Mouse (Mus musculus) CH12.LX (cell line): ENCODE measurements around the gene Podn.

Source experiments
- CTCF ChIP-seq, 2 experiments: IDR thresholded peaks in 1 of 2; conservative IDR thresholded peaks in 1 of 2; 2 replicates each; pipeline ENCODE4 v1.5.1; 2011 to 2012; ENCODE audit warnings: low read depth in 2 of 2, low read length in 2 of 2, improper control_type of control experiment in 1 of 2, inconsistent platforms in 1 of 2, mild to moderate bottlenecking in 1 of 2, moderate library complexity in 1 of 2
- ETS1 ChIP-seq: conservative IDR thresholded peaks from 2 replicates; pipeline ENCODE4 v1.6.1; 2012; ENCODE audit warnings: low read depth, mild to moderate bottlenecking, inconsistent platforms, low read length, improper control_type of control experiment, moderate library complexity
- GABPA ChIP-seq: IDR thresholded peaks from 2 replicates; pipeline ENCODE4 v1.6.1; 2012; ENCODE audit warnings: low read depth, low read length, improper control_type of control experiment, inconsistent platforms; ENCODE audit not compliant: insufficient replicate concordance
- MAX ChIP-seq: IDR thresholded peaks from 2 replicates; pipeline ENCODE4 v1.6.1; 2011; ENCODE audit warnings: low read length, improper control_type of control experiment
- MAZ ChIP-seq: IDR thresholded peaks from 2 replicates; pipeline ENCODE4 v1.6.1; 2012; ENCODE audit warnings: low read depth, mild to moderate bottlenecking, inconsistent platforms, low read length, improper control_type of control experiment, moderate library complexity
- MYC ChIP-seq: IDR thresholded peaks from 2 replicates; pipeline ENCODE4 v1.6.1; 2011; ENCODE audit warnings: low read depth, mild to moderate bottlenecking, improper control_type of control experiment, low read length
- POLR2A ChIP-seq: IDR thresholded peaks from 2 replicates; pipeline ENCODE4 v1.6.1; 2011; ENCODE audit warnings: low read depth, mild to moderate bottlenecking, improper control_type of control experiment, low read length
- TBP ChIP-seq: conservative IDR thresholded peaks from 2 replicates; pipeline ENCODE4 v1.6.1; 2011; ENCODE audit warnings: low read depth, low read length, improper control_type of control experiment
- TCF12 ChIP-seq: IDR thresholded peaks from 2 replicates; pipeline ENCODE4 v1.6.1; 2014; ENCODE audit warnings: low read depth, mild to moderate bottlenecking, inconsistent platforms, low read length, improper control_type of control experiment
- UBTF ChIP-seq: IDR thresholded peaks from 2 replicates; pipeline ENCODE4 v1.6.1; 2012; ENCODE audit warnings: low read depth, mild to moderate bottlenecking, inconsistent platforms, low read length, improper control_type of control experiment, moderate library complexity
- ZMIZ1 ChIP-seq: IDR thresholded peaks from 2 replicates; pipeline ENCODE4 v1.6.1; 2012; ENCODE audit warnings: low read depth, mild to moderate bottlenecking, inconsistent platforms, low read length, improper control_type of control experiment

- no peak for TF ChIP-seq POLR2A
- no peak for TF ChIP-seq UBTF
- no peak for TF ChIP-seq MYC
- TF ChIP-seq ETS1 = no peak
- TF ChIP-seq GABPA = no peak
- no peak for TF ChIP-seq TCF12
- TF ChIP-seq CTCF (conservative IDR thresholded peaks at IDR 0.05 in 1 of 2, IDR thresholded peaks at IDR 0.05 in 1 of 2; ENCODE audit: low read depth in 2 of 2, low read length in 2 of 2) = no peak
- TF ChIP-seq ZMIZ1 = no peak
- 0 out of 2 replicates have a peak, but pooled peaks have one; percentile 50 for TF ChIP-seq TBP
- no peak for TF ChIP-seq MAX
- TF ChIP-seq MAZ = no peak
These were observed 21.2 kb upstream of the Podn start for GRCm38 (mm10) chr4:108117488-108117887.
